Mouse (Mus musculus) forebrain, embryonic 10.5 days (tissue): Measurements from ENCODE around the gene Ifi27l2b. TPM values are rescaled to one million over a fixed set of nuclear protein-coding genes. Genes with fewer than 3 reads are reported as not detected.
"Not testable (repeated sequence)": the region's sequence is repeated elsewhere in the genome, so short reads cannot be mapped to it uniquely, and the experiment has no call there.

Source experiments
- DNase-seq: peaks from one replicate; pipeline ENCODE4 v3.0.0-alpha.2; 2017; ENCODE audit warnings: low spot score; ENCODE audit errors: extremely low spot score
- H3K27ac ChIP-seq: fragments of 300-500 bp; sonication (generic); 2 replicates; pipeline ENCODE4 v1.5.1; 2016; ENCODE audit warnings: mild to moderate bottlenecking
- H3K27me3 ChIP-seq: fragments of 300-500 bp; sonication (generic); 2 replicates; pipeline ENCODE4 v1.6.1; 2016; ENCODE audit warnings: mild to moderate bottlenecking; ENCODE audit not compliant: poor library complexity, severe bottlenecking
- H3K36me3 ChIP-seq: fragments of 300-500 bp; sonication (generic); replicated peaks from 2 replicates; pipeline ENCODE4 v1.6.1; 2016; ENCODE audit warnings: mild to moderate bottlenecking, moderate library complexity
- H3K4me1 ChIP-seq: fragments of 300-500 bp; sonication (generic); 2 replicates; pipeline ENCODE4 v1.6.1; 2016
- H3K4me3 ChIP-seq: fragments of 300-500 bp; sonication (generic); 2 replicates; pipeline ENCODE4 v1.5.1; 2016; ENCODE audit warnings: mild to moderate bottlenecking, moderate library complexity
- H3K9me3 ChIP-seq: fragments of 300-500 bp; sonication (generic); 2 replicates; pipeline ENCODE4 v1.6.1; 2016; ENCODE audit warnings: mild to moderate bottlenecking, moderate library complexity
- WGBS: fragments of 180-500 bp; shearing (Covaris S2); methylation state at CpG from one replicate; pipeline ENCODE4 v1.1.7; 2016; 5-methylcytosine and 5-hydroxymethylcytosine counted together
- polyA plus RNA-seq: library from polyadenylated mRNA; unstranded; fragments of >200 nt; fragmentation: Nextera tagmentation; extraction: Ambion mirVana; gene quantifications from 2 replicates; pipeline ENCODE4 v1.2.1, GENCODE M21; 2016

Gene Ifi27l2b
- polyA plus RNA-seq = not detected in 2 replicates

DNA sequence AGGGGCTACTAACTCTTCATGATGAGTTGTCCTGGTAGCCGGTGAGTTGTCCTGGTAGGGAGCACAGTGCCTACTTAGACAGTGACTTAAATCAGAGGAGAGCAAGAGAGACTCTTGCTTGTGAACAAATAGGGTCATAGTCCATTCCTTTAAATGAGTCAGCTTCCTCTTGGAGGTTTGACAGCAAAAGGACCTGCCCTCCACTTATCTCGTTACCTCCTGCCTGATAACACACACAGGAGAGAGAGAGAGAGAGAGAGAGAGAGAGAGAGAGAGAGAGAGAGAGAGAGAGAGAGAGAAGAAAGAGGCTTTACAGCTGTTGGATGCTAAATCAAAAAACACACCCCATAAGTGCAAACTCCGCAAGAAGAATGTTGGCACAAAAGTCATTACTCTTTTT, at the start of gene Ifi27l2b:
TSS of gene Ifi27l2b (minus strand) at position 84 of the 400 bp plus-strand sequence.
- 71% methylated on average over 3 of the region's 3 CpGs for WGBS
- Histone ChIP-seq H3K4me3 (no peak within 1 kb of the TSS), H3K27me3 (no peaks in the 10 kb centered on the region), H3K36me3 (no peaks in the 10 kb centered on the region), H3K9me3 (no peaks in the 10 kb centered on the region), H3K27ac (no peak within 1 kb of the TSS), H3K4me1 (no peaks in the 10 kb centered on the region)
- no peak for DNase-seq

DNA sequence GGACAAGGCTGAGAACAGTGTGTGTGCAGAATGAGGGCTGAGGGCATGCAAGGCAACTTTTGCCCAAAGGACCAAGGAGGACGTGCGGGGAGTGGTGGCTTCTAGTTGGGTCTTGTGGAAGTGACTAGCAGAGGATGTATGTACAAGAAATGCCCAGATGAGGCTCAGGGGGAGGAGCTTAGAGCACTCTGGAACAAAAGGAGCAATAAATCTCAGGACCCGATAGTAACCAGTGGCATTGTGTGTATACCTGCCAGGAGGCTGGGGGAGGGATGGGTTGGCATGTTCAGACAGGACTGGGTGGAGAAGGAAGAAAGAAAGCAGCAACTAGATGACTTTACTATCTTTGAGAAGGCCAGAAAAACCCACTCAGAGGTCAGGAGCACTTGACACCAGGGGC, 47.4 kb upstream of the Ifi27l2b start:
- Histone ChIP-seq H3K36me3 (no peaks in the 10 kb centered on the region), H3K4me3 (no peak overlapping the region), H3K27me3 (no peaks in the 10 kb centered on the region), H3K27ac (no peak overlapping the region), H3K9me3 (no peaks in the 10 kb centered on the region), H3K4me1 (peaks cover 4% of the 10 kb centered on the region)
- DNase-seq = no peak
- 91% methylated on average over 3 of the region's 3 CpGs for WGBS

DNA sequence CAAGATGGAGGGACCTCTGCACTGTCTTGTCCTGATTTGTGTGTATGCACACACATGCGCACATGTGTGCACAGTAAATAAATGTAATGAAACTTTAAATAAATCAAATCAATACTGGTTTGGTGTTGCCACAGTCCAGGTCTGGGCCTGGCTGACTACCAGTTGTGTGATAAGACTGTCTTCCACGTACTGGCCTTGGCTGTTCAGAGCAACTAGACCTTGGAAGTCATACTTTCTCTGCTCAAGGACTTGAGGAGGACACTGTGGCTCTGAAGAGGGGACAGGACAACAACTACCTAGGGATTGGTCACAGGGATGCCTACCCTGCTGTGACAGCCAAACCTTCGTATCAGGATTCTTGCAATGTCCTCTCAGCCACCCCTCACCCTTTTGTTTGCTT, 46.3 kb upstream of the Ifi27l2b start:
- H3K27me3 ChIP-seq = no peaks in the 10 kb centered on the region
- no peaks in the 10 kb centered on the region for H3K9me3 ChIP-seq
- no peaks in the 10 kb centered on the region for H3K36me3 ChIP-seq
- DNase-seq = no peak
- H3K27ac ChIP-seq = no peak overlapping the region
- H3K4me3 ChIP-seq = no peak overlapping the region
- 81% methylated on average over 3 of the region's 3 CpGs for WGBS
- H3K4me1 ChIP-seq = peaks cover 1% of the 10 kb centered on the region

DNA sequence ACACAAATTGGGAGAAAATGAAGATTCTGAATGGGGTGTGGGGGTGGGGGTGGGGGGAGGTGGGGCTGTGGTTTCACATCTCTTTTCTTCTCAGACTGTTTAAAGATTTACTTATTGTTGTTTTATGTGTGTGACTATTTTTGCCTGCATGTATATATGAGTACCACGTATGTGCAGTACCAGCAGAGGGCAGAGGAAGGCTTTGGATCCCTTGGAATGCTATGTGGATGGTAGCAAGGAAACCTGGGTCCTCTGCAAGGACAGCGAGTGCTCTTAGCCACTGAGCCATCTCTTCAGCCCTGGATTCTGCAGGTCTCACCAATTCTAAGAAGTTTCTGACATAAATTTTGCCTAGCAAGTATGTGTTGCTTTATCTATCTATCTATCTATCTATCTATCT, 42.2 kb upstream of the Ifi27l2b start:
- Histone ChIP-seq H3K36me3 (no peaks in the 10 kb centered on the region), H3K4me3 (no peak overlapping the region), H3K27me3 (no peaks in the 10 kb centered on the region), H3K27ac (no peak overlapping the region), H3K4me1 (no peaks in the 10 kb centered on the region), H3K9me3 (no peaks in the 10 kb centered on the region)
- 78% methylated on average over 2 of the region's 2 CpGs for WGBS
- DNase-seq = no peak

DNA sequence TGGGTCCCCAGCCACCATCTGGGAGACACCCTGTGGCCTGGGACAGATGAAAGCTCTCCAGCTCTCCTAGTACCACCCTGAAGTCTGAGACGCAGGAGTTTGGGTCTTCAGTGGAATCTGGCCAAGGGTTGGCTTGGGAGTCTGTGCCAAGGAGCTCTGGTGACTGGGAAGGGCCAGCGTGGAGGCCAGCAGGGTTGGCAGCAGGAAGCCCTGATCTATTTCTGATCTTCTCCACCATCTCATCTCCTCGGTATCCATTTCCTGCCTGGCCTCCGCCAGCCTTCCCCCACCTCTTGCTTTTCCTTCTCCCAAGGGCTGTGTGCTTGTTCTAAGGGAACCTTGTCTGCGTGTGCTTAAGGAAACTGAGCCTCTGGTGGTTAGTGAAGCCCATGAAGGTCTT, 41.7 kb upstream of the Ifi27l2b start:
- WGBS = 78% methylated on average over 5 of the region's 5 CpGs
- H3K36me3 ChIP-seq = no peaks in the 10 kb centered on the region
- no peak overlapping the region for H3K4me3 ChIP-seq
- H3K27me3 ChIP-seq = no peaks in the 10 kb centered on the region
- DNase-seq = no peak
- no peaks in the 10 kb centered on the region for H3K9me3 ChIP-seq
- no peak overlapping the region for H3K27ac ChIP-seq
- no peaks in the 10 kb centered on the region for H3K4me1 ChIP-seq

DNA sequence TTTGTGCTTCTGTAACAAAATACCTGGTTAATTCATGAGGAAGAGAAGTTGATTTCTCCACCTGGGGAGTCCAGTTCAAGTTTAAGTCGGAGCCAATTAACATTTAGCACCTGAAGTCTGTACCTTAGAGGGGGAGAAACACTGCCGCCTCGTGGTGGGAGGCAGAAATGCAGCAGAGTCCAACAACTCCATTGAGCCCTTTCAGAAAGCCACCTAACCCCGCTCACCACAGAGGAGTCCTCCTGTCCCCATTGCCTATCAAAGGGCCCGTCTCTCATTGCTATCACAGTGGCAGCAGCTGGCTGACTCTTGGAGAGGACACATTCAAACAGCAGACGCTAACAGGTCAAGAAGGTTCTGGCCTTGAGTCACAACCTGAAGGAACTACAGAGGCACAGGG, 37.5 kb upstream of the Ifi27l2b start:
- H3K27me3 ChIP-seq = no peaks in the 10 kb centered on the region
- no peak overlapping the region for H3K27ac ChIP-seq
- no peaks in the 10 kb centered on the region for H3K9me3 ChIP-seq
- H3K4me1 ChIP-seq = no peaks in the 10 kb centered on the region
- 27% methylated on average over 6 of the region's 6 CpGs for WGBS
- peak; percentile 21 for DNase-seq
- no peaks in the 10 kb centered on the region for H3K36me3 ChIP-seq
- H3K4me3 ChIP-seq = no peak overlapping the region

DNA sequence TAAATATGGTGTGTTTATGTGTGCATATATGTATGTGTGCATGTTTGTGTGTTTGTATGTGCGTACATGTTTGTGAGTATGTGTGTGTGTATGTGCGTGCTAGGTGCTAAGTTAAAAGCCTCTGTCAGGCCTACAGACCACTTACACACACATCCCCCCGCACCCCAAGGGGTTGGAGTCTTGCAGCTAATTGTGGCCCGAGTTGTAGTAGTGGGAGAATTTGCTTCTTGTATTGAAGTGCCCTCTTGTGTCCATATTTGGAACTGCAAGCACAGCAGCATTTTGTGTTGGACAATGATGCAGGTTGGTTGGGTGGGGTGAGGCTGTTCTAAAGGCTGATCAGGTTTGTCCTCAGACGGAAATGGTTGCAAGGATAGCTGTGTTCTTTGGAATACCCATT, 35.7 kb upstream of the Ifi27l2b start:
- Histone ChIP-seq H3K4me3 (no peak overlapping the region), H3K4me1 (no peaks in the 10 kb centered on the region), H3K36me3 (no peaks in the 10 kb centered on the region), H3K27ac (no peak overlapping the region), H3K9me3 (no peaks in the 10 kb centered on the region), H3K27me3 (no peaks in the 10 kb centered on the region)
- WGBS = 37% methylated on average over 5 of the region's 5 CpGs
- peak; percentile 45 for DNase-seq

DNA sequence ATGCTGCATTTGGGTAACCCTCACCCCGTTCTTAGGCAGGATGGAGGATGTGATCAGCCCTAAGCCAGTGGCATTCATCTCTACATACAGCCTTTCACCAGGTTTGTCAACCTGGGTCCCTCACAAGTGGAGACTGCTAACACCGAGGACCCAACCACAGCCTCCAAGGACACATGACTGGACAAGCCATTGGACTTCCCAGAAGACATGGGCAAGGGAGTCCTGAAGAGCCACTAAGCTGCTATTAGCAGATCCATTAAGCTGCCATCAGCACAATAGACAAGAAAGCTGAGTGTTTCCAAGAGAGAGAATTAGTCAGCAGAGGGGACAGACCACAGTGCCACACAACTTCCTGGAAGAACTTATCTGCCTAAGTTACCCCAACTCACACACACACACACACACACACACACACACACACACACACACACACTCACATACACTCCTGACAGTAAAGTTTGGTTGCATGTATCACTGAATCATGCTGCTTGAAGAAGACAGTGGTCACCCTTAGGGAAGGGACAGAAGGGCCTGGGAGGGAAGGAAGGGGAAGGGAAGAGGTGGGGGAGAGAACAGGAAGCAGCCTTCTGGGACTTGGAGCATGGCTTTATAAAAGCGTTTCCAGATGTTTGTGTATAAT, 34.2 kb upstream of the Ifi27l2b start:
- Histone ChIP-seq H3K9me3 (no peaks in the 10 kb centered on the region), H3K27me3 (no peaks in the 10 kb centered on the region), H3K4me1 (no peaks in the 10 kb centered on the region), H3K4me3 (no peak overlapping the region), H3K36me3 (no peaks in the 10 kb centered on the region), H3K27ac (no peak overlapping the region)
- WGBS = 77% methylated on average over 3 of the region's 3 CpGs
- no peak for DNase-seq

DNA sequence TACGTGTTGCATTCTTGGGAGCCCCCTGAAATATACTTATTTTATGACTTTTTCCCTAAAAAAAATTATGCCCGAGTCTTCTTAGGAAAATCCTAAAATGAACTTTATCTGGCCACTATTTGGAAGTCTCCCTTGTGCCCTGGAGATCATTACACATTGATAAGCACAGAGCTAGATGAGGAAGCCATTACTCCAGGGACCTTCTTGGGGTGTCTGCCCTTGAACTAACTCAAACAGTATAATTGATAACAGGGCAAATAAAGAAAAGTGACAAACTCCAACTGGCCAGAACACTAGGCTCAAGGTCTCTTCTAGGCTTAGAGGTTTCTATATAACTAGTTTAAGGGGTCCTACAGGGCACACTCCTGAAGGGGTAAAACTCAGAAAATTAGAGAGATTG, 30.7 kb upstream of the Ifi27l2b start:
- no peaks in the 10 kb centered on the region for H3K36me3 ChIP-seq
- WGBS = 76% methylated on average over 2 of the region's 2 CpGs

DNA sequence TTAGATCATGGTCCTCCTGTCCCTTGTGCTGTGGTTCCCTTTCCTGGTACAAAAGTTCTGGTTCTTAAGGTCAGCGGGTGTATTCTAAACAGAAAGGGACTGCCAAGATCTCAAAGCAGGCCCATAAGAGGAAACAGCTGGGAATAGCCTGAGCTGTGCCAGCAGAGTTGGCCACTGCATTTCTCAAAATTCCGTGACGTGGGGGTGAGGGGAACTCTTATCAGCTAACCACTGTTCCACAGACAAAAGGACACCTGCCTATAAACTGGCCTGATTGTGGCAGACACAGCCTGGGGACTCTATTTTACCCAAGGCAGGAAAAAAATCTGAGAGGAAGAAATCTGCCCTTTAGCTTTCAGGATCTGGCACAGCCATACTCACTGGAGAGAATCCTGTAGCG, 30.3 kb upstream of the Ifi27l2b start:
- Histone ChIP-seq H3K27ac (no peak overlapping the region), H3K4me1 (no peaks in the 10 kb centered on the region)
- 74% methylated on average over 4 of the region's 4 CpGs for WGBS

More for the DNA sequence above, 30.7 kb upstream of the Ifi27l2b start:
- Histone ChIP-seq H3K9me3 (no peaks in the 10 kb centered on the region), H3K4me3 (no peak overlapping the region), H3K27ac (no peak overlapping the region), H3K27me3 (no peaks in the 10 kb centered on the region), H3K4me1 (no peaks in the 10 kb centered on the region)
- no peak for DNase-seq

DNA sequence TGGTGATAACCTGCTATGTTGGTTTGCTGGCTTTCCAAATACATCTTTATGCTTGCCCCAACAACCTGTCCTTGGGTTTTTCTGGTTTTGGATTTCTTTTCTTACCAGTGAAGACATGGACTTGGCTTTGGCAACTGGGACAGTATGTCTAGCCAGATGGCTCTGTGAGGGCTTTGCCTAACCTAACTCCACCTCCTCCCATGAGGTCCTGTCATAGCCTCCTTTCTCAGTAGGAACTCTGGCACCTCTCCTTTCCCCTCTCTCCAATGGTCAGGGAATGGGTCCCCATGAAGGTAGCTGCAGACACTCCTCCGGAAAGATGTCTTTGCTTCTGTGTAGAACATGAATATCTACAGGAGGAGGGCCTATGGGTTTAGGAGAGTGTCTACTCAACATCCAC, 29.7 kb upstream of the Ifi27l2b start:
- H3K27me3 ChIP-seq = no peaks in the 10 kb centered on the region
- no peak overlapping the region for H3K27ac ChIP-seq
- DNase-seq = no peak
- H3K4me1 ChIP-seq = no peaks in the 10 kb centered on the region
- H3K9me3 ChIP-seq = no peaks in the 10 kb centered on the region
- H3K36me3 ChIP-seq = no peaks in the 10 kb centered on the region
- 84% methylated on average over 1 of the region's 1 CpGs for WGBS
- no peak overlapping the region for H3K4me3 ChIP-seq

More for the DNA sequence above, 30.3 kb upstream of the Ifi27l2b start:
- no peak for DNase-seq
- Histone ChIP-seq H3K27me3 (no peaks in the 10 kb centered on the region), H3K36me3 (no peaks in the 10 kb centered on the region), H3K4me3 (no peak overlapping the region), H3K9me3 (no peaks in the 10 kb centered on the region)

DNA sequence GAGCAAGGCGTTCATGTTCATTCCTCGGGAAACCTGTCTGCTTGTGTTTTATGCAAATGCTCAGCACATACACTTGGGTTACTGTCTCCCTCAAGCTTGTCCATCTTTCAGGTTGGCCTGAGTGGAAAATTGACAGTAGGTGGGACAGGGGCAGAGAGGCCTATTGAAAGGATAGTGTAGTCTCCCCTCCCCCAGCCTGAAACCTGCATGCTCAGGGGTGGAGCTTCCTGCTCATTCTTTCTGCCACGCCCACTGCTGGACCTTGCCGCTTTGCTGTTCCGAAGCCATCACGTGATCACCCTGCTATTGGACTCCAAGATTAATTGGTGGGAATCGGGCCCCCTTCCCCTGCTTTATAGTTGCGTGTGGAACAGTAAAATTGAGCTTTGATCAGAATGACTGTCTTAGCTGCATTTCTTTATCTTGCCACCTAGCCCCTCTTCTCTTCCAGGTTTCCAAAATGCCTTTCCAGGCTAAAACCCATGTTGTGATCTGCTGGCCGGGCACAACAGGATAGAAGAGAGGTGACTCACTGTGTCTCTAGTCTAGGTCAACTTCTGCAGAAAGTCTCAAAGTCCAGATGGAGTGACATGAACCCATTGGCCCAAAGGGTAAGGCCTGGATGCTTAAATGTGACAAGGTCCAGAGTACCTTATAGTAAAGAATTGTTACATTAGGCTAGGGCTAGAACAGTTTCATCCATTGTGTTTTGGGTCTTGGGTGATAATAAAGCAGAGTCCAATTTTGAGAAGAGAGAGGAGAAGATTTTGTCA, 27.4 kb upstream of the Ifi27l2b start:
- H3K4me3 ChIP-seq, H3K27me3 ChIP-seq, H3K4me1 ChIP-seq, H3K27ac ChIP-seq, H3K9me3 ChIP-seq, H3K36me3 ChIP-seq, DNase-seq: not testable (repeated sequence)
- WGBS = 69% methylated on average over 9 of the region's 9 CpGs

DNA sequence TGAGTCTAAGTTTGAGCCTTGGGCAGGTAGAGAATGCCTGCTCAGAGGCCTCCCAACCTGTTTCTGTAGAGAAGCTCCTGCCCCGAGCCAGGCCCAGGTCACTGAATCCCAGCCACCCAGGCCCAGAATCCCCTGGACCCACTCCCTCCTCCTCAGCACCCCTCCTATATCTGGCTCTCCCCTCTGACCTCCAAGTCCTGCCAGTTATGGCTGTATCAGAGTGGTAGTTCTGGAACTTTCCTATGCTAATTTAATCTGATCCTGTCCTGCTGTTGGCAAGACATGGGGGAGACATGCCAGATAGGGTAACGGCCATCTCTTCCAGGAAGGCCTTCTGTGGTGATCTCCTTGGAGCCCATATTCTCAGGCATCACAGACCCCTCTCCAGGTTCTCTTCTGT, 25.8 kb upstream of the Ifi27l2b start:
- H3K9me3 ChIP-seq = no peaks in the 10 kb centered on the region
- H3K4me3 ChIP-seq = no peak overlapping the region
- H3K27ac ChIP-seq = no peak overlapping the region
- no peaks in the 10 kb centered on the region for H3K27me3 ChIP-seq
- DNase-seq = no peak
- no peaks in the 10 kb centered on the region for H3K36me3 ChIP-seq
- 88% methylated on average over 2 of the region's 2 CpGs for WGBS
- no peaks in the 10 kb centered on the region for H3K4me1 ChIP-seq
